Mouse (Mus musculus) C2C12 (cell line): ENCODE results near the gene Fli1.

ENCODE experiments used
- CTCF ChIP-seq: IDR thresholded peaks from one replicate; pipeline ENCODE4 v1.5.1; 2011; ENCODE audit not compliant: control insufficient read depth, insufficient read depth, insufficient read length
- MAX ChIP-seq: IDR thresholded peaks from one replicate; pipeline ENCODE4 v1.6.1; 2011; ENCODE audit warnings: mild to moderate bottlenecking, control low read depth
- MYOD1 ChIP-seq: IDR thresholded peaks from one replicate; pipeline ENCODE4 v1.6.1; 2011; ENCODE audit warnings: low read depth; ENCODE audit not compliant: control insufficient read depth, insufficient read length
- USF1 ChIP-seq: IDR thresholded peaks from one replicate; pipeline ENCODE4 v1.6.1; 2011; ENCODE audit warnings: low read depth, mild to moderate bottlenecking, control low read depth, moderate library complexity

DNA sequence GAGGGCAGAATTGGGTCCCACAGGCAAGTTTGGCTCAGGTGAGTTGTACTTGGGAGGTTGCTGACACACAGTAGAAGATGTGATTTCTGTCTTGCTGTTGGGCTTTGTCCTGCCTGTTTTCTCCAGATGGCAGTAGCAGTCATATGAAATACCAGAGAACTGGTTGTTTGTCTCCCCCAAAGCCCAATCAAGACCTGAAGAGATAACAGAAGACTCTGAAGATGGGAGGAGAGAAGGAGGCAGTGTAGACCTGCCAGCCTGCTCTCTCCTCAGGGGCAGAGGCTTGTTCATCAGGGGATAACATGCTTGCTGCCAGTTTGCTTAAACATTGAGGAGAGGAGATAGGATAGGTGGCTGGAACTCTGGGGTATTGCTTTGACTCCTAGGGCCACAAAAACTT is 54.0 kb downstream of the Fli1 start:
- TF ChIP-seq CTCF: no peak
- TF ChIP-seq MAX: no peak
- TF ChIP-seq USF1: no peak
- no peak for TF ChIP-seq MYOD1
